Mouse (Mus musculus) heart, adult 2 months (tissue): Measurements from ENCODE around the gene Ndufv2. TPM values are rescaled to one million over a fixed set of nuclear protein-coding genes. Genes with fewer than 3 reads are reported as not detected.

ENCODE experiments used
- DNase-seq, 2 experiments: peaks; one replicate each; pipeline ENCODE4 v3.0.0; 2021
- H3K27ac ChIP-seq: fragments of 200-600 bp; 2 replicates; pipeline ENCODE4 v1.8.1; 2022
- H3K27me3 ChIP-seq: fragments of 200-500 bp; 2 replicates; pipeline ENCODE4 v1.6.1; 2012; ENCODE audit warnings: mild to moderate bottlenecking, low read length, inconsistent platforms, mixed read lengths; ENCODE audit not compliant: control insufficient read depth, insufficient read depth
- H3K36me3 ChIP-seq: fragments of 200-500 bp; 2 replicates; pipeline ENCODE4 v1.6.1; 2012; ENCODE audit warnings: low read length, inconsistent platforms; ENCODE audit not compliant: control insufficient read depth, insufficient read depth
- H3K4me1 ChIP-seq: fragments of 200-500 bp; 2 replicates; pipeline ENCODE4 v1.6.1; 2011; ENCODE audit warnings: low read length; ENCODE audit not compliant: control insufficient read depth, insufficient read depth
- H3K4me3 ChIP-seq: fragments of 200-600 bp; 2 replicates; pipeline ENCODE4 v1.8.1; 2022
- H3K79me2 ChIP-seq: fragments of 200-500 bp; replicated peaks from 2 replicates; pipeline ENCODE4 v1.6.1; 2012; ENCODE audit warnings: mild to moderate bottlenecking, inconsistent platforms, low read length, moderate library complexity, mixed read lengths; ENCODE audit not compliant: control insufficient read depth, insufficient read depth
- H3K9ac ChIP-seq: fragments of 200-500 bp; 2 replicates; pipeline ENCODE4 v1.6.1; 2012; ENCODE audit warnings: low read depth, mild to moderate bottlenecking, control low read depth, inconsistent platforms, low read length, mixed read lengths
- CTCF ChIP-seq: fragments of 200-600 bp; IDR thresholded peaks from 2 replicates; pipeline ENCODE4 v1.8.1; 2022; ENCODE audit warnings: antibody characterized with exemption, mild to moderate bottlenecking, moderate library complexity
- EP300 ChIP-seq: fragments of 200-500 bp; IDR thresholded peaks from 2 replicates; pipeline ENCODE4 v1.6.1; 2011; ENCODE audit warnings: low read depth, low read length, control low read depth; ENCODE audit not compliant: insufficient read depth
- POLR2A ChIP-seq: fragments of 200-500 bp; IDR thresholded peaks from 2 replicates; pipeline ENCODE4 v1.6.1; 2011; ENCODE audit warnings: mild to moderate bottlenecking, low read depth, low read length, control low read depth; ENCODE audit not compliant: insufficient read depth
- WGBS: fragments of 180-500 bp; shearing (Covaris S2); methylation state at CpG from one replicate; pipeline ENCODE4 v1.1.7; 2018; 5-methylcytosine and 5-hydroxymethylcytosine counted together
- intact Hi-C: fragments of 180-260 bp; cut with DNase I; formaldehyde crosslinking; loops from one replicate; pipeline ENCODE4 v1.15.1; 2025
- long read RNA-seq: library from polyadenylated mRNA; stranded (forward); transcript quantifications from one replicate; pipeline ENCODE4 v2.0.0, GENCODE M21; 2021
- polyA plus RNA-seq: library from polyadenylated mRNA; depleted of rRNA; stranded (reverse); fragments of >200 nt; gene quantifications from 2 replicates; pipeline ENCODE4 v1.2.3, GENCODE M21; 2012; rRNA removed
- total RNA-seq, 2 experiments: library from RNA; stranded (reverse); gene quantifications; 2 replicates each; pipeline ENCODE4 v1.2.3; 2021

Ndufv2 gene
- total RNA-seq: 1,000 to 10,000 TPM; 1,138 to 1,275 TPM
- 270 and 461 TPM in 2 replicates for polyA plus RNA-seq
- long read RNA-seq, transcript Ndufv2-203 (8 exons, 1,697 nt): major isoform, 996 of 1,030 reads
- long read RNA-seq, partial matches to known transcripts: 14 of 1,030 reads
- long read RNA-seq, other reads (novel, unspliced or antisense): 19 of 1,030 reads

DNA sequence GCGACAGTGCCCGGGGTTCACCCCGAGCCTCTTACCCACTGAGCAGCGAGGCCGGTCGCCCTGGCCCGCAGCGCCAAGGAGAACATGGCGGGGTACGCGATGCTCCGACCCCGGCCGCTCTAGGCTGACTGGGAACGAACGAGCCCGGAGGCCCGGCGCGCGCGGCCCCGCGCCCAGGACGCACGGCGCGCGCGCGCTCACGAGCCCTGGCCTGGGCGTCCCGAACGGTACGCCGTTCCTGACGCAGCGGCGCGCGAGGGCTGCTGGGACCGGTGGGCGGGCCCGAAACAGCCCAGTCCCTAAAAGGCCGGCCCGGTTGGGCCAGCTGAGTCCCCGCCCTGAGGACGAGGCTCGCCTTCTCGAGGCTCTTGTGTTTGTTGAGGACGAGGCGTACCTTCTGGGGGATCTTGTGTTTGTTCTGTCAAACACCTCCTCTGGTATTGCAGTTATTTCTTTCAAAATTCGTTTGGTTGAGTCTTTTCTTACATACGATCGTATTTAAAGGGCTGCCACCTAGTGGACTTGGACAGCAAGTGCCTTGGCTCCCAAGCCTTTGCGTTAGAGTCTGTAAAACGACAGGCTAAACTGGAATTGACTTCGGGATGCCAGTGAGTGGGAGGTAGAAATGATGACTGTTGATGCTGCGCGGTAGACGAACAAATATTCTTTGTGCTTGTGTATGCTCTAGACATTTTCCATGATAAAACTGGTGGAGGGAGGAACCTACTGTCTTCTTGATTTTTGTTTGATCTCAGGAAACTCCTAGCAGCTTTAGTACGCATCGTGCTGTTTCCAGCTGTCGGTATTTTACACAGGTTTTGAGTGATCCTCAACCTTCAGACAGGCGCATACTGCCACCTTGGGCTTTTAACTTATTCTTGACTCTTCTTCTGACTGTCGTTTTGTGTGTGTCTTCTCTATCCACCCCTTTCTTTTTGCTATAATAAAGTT lies at the start of gene Ndufv2:
Gene Ndufv2 (minus strand): TSS at position 180 of the 951 bp plus-strand sequence.
- Histone ChIP-seq H3K27me3 (no peaks in the 10 kb centered on the region), H3K36me3 (peaks cover 18% of the 10 kb centered on the region), H3K79me2 (peaks cover 4% of the 10 kb centered on the region), H3K27ac (peak within 1 kb of the TSS; percentile 94), H3K4me1 (peaks cover 5% of the 10 kb centered on the region; the same call in 1 of the 2 replicates), H3K4me3 (peak within 1 kb of the TSS; percentile 87), H3K9ac (peak within 1 kb of the TSS; percentile 96)
- whole genome bisulfite sequencing: under 1% methylated on average over 67 of the region's 67 CpGs
- intact Hi-C loops: loop anchor here (1.0 to 10.0 kb wide), 3 partner anchors 24 to 487 kb away; partner anchors contain the start of gene Ankrd12
- TF ChIP-seq POLR2A (peak; percentile 96), EP300 (0 out of 2 replicates have a peak, but pooled peaks have one; percentile 4), CTCF (peak; percentile 93)
- DNase-seq: peak; percentile 93 to 97

DNA sequence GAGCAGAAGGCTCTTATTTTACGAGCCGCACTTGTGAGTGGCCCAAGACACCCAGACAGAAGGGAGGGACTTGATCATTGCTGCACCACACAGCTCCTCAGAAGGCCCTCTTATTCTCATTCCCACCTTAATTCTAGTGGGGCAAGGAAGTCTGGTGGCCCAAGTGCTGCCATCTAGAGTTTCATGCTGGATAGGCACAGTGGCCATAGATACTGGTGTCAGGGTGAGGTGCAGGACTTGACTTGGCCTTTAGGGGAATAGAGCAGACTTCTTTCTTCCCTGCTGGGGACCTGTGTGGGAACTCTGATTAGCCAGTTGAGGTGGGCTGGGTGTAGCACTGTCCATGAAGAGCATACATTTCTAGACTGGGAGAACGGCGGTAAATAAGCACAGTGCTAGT lies 29.9 kb upstream of the Ndufv2 start:
- H3K4me3 ChIP-seq: no peak overlapping the region
- intact Hi-C loops: no loop called here
- TF ChIP-seq CTCF (no peak), POLR2A (no peak), EP300 (no peak)
- H3K27me3 ChIP-seq: no peaks in the 10 kb centered on the region
- WGBS: 100% methylated on average over 4 of the region's 4 CpGs
- no peaks in the 10 kb centered on the region for H3K4me1 ChIP-seq
- no peaks in the 10 kb centered on the region for H3K36me3 ChIP-seq
- H3K79me2 ChIP-seq: no peaks in the 10 kb centered on the region
- no peak for DNase-seq
- H3K9ac ChIP-seq: no peak overlapping the region
- no peak overlapping the region for H3K27ac ChIP-seq

DNA sequence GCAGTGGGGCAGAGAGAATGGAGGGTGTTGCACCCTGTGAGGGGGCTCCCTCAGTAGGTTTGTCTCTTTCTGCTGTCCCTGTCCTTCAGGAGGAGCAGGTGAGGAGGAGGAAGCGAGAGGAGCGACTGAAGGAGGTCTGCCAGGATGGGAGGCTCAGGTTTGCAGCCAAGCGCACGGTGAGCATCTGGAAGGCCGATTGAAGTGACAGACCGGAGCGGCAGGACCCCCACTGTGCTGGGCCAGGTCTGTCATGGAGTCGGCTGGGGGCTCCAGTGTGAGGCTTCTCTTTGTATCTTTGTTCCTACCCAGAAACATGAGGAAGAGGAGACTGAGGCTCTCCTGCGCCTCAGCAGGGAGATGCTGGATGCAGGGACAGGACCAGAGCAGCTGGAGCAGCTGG lies 29.0 kb upstream of the Ndufv2 start:
- Histone ChIP-seq H3K9ac (no peak overlapping the region), H3K4me1 (no peaks in the 10 kb centered on the region), H3K36me3 (no peaks in the 10 kb centered on the region), H3K27me3 (no peaks in the 10 kb centered on the region), H3K79me2 (no peaks in the 10 kb centered on the region), H3K4me3 (no peak overlapping the region), H3K27ac (no peak overlapping the region)
- intact Hi-C loops: no loop called here
- WGBS: 89% methylated on average over 9 of the region's 9 CpGs
- DNase-seq: no peak
- TF ChIP-seq POLR2A (no peak), CTCF (no peak), EP300 (no peak)

DNA sequence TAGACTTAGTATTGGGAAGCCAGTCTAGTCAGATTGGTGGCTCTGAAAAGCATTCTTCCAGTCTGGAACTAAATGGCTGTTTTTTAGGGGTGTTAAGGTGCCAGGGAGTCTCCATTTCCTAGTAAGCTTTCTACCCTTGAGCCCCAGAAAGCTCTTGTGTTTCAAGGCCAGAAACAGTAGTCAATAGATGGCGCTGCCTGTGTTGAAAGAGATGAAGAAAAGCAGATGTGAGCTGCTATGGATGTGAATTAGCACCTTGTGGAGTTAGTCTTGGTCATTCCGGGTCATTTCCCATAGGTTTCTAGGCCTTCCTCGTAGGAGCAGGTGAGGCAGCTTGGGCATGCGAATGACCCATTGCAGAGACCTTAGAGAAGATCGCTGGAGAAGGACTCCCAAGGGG lies 23.9 kb upstream of the Ndufv2 start:
- intact Hi-C loops: no loop called here
- no peak for DNase-seq
- H3K27me3 ChIP-seq: no peaks in the 10 kb centered on the region
- TF ChIP-seq EP300 (no peak), CTCF (no peak), POLR2A (no peak)
- no peak overlapping the region for H3K9ac ChIP-seq
- 75% methylated on average over 5 of the region's 5 CpGs for WGBS
- H3K4me3 ChIP-seq: no peak overlapping the region
- no peaks in the 10 kb centered on the region for H3K79me2 ChIP-seq
- no peaks in the 10 kb centered on the region for H3K36me3 ChIP-seq
- H3K4me1 ChIP-seq: peaks cover 1% of the 10 kb centered on the region
- H3K27ac ChIP-seq: no peak overlapping the region

DNA sequence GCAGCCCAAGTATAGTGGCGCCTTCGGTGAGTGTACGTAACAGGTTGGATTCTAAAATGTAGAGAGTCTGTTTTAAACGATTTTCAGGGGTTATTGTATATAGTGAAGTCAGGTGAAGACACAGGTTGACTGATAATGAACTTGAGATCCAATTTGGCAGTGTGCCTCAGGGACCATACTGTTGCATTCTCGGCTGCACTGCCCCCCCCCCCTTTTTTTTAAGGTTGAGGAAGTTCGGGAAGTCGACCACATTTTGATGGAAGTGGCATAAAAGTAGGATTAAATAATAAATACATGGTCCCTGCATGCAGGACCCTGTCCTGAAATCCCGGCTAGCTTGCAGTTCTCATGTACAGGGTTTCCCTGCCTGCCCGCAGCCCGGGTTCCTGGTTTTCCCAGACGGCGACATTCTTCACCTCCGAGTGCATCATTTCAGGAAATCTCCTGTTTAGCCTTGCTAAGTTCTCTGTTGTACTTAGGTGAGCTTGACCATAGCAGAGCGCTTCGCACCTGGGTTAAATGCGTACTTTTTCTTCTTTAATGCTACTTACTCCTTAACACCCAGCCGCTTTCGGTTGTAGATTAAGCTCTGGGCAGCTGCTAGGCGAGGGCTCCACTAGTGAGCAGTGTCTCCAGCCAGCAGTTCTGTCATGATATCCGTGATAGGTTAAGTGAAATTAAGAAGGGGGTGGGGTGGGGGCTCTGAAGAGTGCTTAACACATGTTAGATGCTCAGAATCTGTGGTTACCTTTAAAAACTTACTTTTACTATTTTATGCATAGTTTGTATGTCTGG lies 22.7 kb upstream of the Ndufv2 start:
- DNase-seq: no peak
- H3K27ac ChIP-seq: peak overlapping the region; percentile 83
- 3% methylated on average over 20 of the region's 20 CpGs for WGBS
- TF ChIP-seq POLR2A (no peak), EP300 (no peak), CTCF (no peak)
- intact Hi-C loops: no loop called here
- no peaks in the 10 kb centered on the region for H3K27me3 ChIP-seq
- H3K4me3 ChIP-seq: peak overlapping the region; percentile 78
- H3K36me3 ChIP-seq: no peaks in the 10 kb centered on the region
- H3K4me1 ChIP-seq: peaks cover 1% of the 10 kb centered on the region
- peak overlapping the region; percentile 80 for H3K9ac ChIP-seq
- no peaks in the 10 kb centered on the region for H3K79me2 ChIP-seq
